Comparison of ENCODE assay signal across 8 mouse cellular contexts in genomic region chr15:11064558-11065411, GRCm38 (mm10). TPM values are rescaled to one million over a fixed set of nuclear protein-coding genes. Genes with fewer than 3 reads are reported as not detected.
DNase-seq lines count a peak whose midpoint lies in the region; ATAC-seq and TF ChIP-seq lines count a peak whose summit lies in the region.

TSS of gene Adamts12 (plus strand) at chr15:11064790.

- no peaks in the 10 kb centered on the region for H3K36me3 ChIP-seq in heart, embryonic 16.5 days (ENCODE audit: control insufficient read depth, insufficient read depth)
- H3K36me3 ChIP-seq in stomach, embryonic 15.5 days: no peaks in the 10 kb centered on the region
- no peaks in the 10 kb centered on the region for H3K36me3 ChIP-seq in thymus, adult 2 months (ENCODE audit: control insufficient read depth, insufficient read depth, low read length)

- H3K4me1 ChIP-seq in embryonic fibroblast, embryonic 13.5 days (ENCODE audit: control insufficient read depth, insufficient read depth, low read length): peaks cover 6% of the 10 kb centered on the region; the same call in 1 of the 2 replicates
- H3K4me1 ChIP-seq in heart, embryonic 16.5 days (ENCODE audit: control insufficient read depth, insufficient read depth, low read length): peaks cover 14% of the 10 kb centered on the region
- peaks cover 12% of the 10 kb centered on the region; the same call in 1 of the 2 replicates for H3K4me1 ChIP-seq in stomach, embryonic 15.5 days
- no peaks in the 10 kb centered on the region for H3K4me1 ChIP-seq in thymus, adult 2 months (replicated peaks; ENCODE audit: control insufficient read depth, insufficient read depth, low read length)

- TF ChIP-seq POLR2A in embryonic fibroblast, embryonic 13.5 days (IDR thresholded peaks at IDR 0.05; ENCODE audit: low read depth, low read length): peak; percentile 67
- TF ChIP-seq POLR2A in thymus, adult 2 months (IDR thresholded peaks at IDR 0.05; ENCODE audit: control insufficient read depth, extremely low read depth, insufficient read depth, low read length, poor library complexity): no peak

- H3K27me3 ChIP-seq in heart, embryonic 16.5 days (ENCODE audit: control insufficient read depth, insufficient read depth, low read length): no peaks in the 10 kb centered on the region
- no peaks in the 10 kb centered on the region for H3K27me3 ChIP-seq in stomach, embryonic 15.5 days (replicated peaks)
- no peaks in the 10 kb centered on the region for H3K27me3 ChIP-seq in thymus, adult 2 months (ENCODE audit: control insufficient read depth, insufficient read depth, low read length)

- peak; percentile 9 to 11 for DNase-seq in cerebellum, postnatal 14 days
- no peak for DNase-seq in cerebellum, adult 9-11 months
- DNase-seq in kidney, postnatal 10 days: peak; percentile 86
- DNase-seq in lung, postnatal 36 days: peak; percentile 58
- no peak for DNase-seq in thymus, adult 2 months

- peak; percentile 92 for ATAC-seq in heart, embryonic 16.5 days (replicated peaks; ENCODE audit: extremely low read depth, insufficient read depth, low FRiP score)
- peak; percentile 82 for ATAC-seq in stomach, embryonic 15.5 days (ENCODE audit: insufficient read depth, low FRiP score, low read depth)

- peak within 1 kb of the TSS; percentile 83 for H3K27ac ChIP-seq in embryonic fibroblast, embryonic 13.5 days (ENCODE audit: insufficient read depth, low read length)
- H3K27ac ChIP-seq in heart, embryonic 16.5 days (ENCODE audit: low read length): peak within 1 kb of the TSS; percentile 85
- peak within 1 kb of the TSS; percentile 94 for H3K27ac ChIP-seq in stomach, embryonic 15.5 days
- no peak within 1 kb of the TSS for H3K27ac ChIP-seq in thymus, adult 2 months (ENCODE audit: control insufficient read depth, insufficient read depth, low read length)

- H3K4me2 ChIP-seq in heart, embryonic 16.5 days (ENCODE audit: low read depth, low read length): peak within 1 kb of the TSS; percentile 91
- peak within 1 kb of the TSS; percentile 74 for H3K4me2 ChIP-seq in stomach, embryonic 15.5 days

- no peak for TF ChIP-seq CTCF in embryonic fibroblast, embryonic 13.5 days (IDR thresholded peaks at IDR 0.05; ENCODE audit: borderline replicate concordance, insufficient read depth, low read length)
- TF ChIP-seq CTCF in thymus, adult 2 months (IDR thresholded peaks at IDR 0.05; ENCODE audit: borderline replicate concordance, control insufficient read depth, extremely low read depth, insufficient read depth, low read length, poor library complexity): no peak

- 3% methylated on average over 24 of the region's 25 CpGs for WGBS in heart, embryonic 16.5 days
- WGBS in stomach, embryonic 15.5 days: 1% methylated on average over 25 of the region's 25 CpGs
- WGBS in thymus, adult 2 months: 9% methylated on average over 25 of the region's 25 CpGs

- no peaks in the 10 kb centered on the region for H3K9me3 ChIP-seq in heart, embryonic 16.5 days (replicated peaks; ENCODE audit: control insufficient read depth, low read length)
- no peaks in the 10 kb centered on the region for H3K9me3 ChIP-seq in stomach, embryonic 15.5 days

- peak within 1 kb of the TSS; percentile 76 for H3K9ac ChIP-seq in heart, embryonic 16.5 days (ENCODE audit: low read length)
- H3K9ac ChIP-seq in stomach, embryonic 15.5 days: peak within 1 kb of the TSS; percentile 37; the same call in 1 of the 2 replicates

- peak within 1 kb of the TSS; percentile 47 for H3K4me3 ChIP-seq in embryonic fibroblast, embryonic 13.5 days (ENCODE audit: insufficient read depth, low read length)
- peak within 1 kb of the TSS; percentile 64 for H3K4me3 ChIP-seq in heart, embryonic 16.5 days (ENCODE audit: low read length)
- H3K4me3 ChIP-seq in stomach, embryonic 15.5 days (replicated peaks): peak within 1 kb of the TSS; percentile 44
- H3K4me3 ChIP-seq in thymus, adult 2 months (ENCODE audit: control insufficient read depth, insufficient read depth, low read length): no peak within 1 kb of the TSS

RNA-seq across cellular contexts. Expression of gene Adamts12, which starts in this region (rescaled TPM):
- polyA plus RNA-seq in embryonic fibroblast, embryonic 13.5 days (2011; ENCODE audit: insufficient read length, low read depth, missing spikeins): 35.1 and 40.9 TPM in 2 replicates
- 1.9 and 2.0 TPM in 2 replicates for polyA plus RNA-seq in heart, embryonic 16.5 days (2015; fragmentation: Nextera tagmentation; extraction: Ambion mirVana)
- 2.3 and 2.5 TPM in 2 replicates for polyA plus RNA-seq in stomach, embryonic 15.5 days (2015; fragmentation: Nextera tagmentation; extraction: Ambion mirVana)
- 0.29 and 0.35 TPM in 2 replicates for polyA plus RNA-seq in thymus, adult 2 months (2012; rRNA removed)

Comparison
In these comparisons a context has a peak if more than half of its experiments do, and no peak if none do; other contexts are left out.
1. RNA of gene Adamts12 (polyA plus RNA-seq): 35.1 to 40.9 TPM in embryonic fibroblast, embryonic 13.5 days; 2.3 to 2.5 TPM in stomach, embryonic 15.5 days, 1.9 to 2.0 TPM in heart, embryonic 16.5 days and 0.29 to 0.35 TPM in thymus, adult 2 months; every median in the first group is over 10 times any median in the second.
2. DNase-seq: peak in cerebellum, postnatal 14 days (2 of 2), kidney, postnatal 10 days (single experiment) and lung, postnatal 36 days (single experiment); none in cerebellum, adult 9-11 months (single experiment) and thymus, adult 2 months (single experiment).